Mouse (Mus musculus) gastrocnemius, postnatal 10 days (tissue): ENCODE measurements at regions not wholly inside any gene's neighbourhood (a gene's known extent, or its start where the extent isn't known, plus 50 kb on each side); places are given as distances from the start of the nearest gene placed in this dataset.

Experiments
- DNase-seq: peaks from one replicate; pipeline ENCODE4 v3.0.0; 2021; ENCODE audit warnings: mixed read lengths

DNA sequence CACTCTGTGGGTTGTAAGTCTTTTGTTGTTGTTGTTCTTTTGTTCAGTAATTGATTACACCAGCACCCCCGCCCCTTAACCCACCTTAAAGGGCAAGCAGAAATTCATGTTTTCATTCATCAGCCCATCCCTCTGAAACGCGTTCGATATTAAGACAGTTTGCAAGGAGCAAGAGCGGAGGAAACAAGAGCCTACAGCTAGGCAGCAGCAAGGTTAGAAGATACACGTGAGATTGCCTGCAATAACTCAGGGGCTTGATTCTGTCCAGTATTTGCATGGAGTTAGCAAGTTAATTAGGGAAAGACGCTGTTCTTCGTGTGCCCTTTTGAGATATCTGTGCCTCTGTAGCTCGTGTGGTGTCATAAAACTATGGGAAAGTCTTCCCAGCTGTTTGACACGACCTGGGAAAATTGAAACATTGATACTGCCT, 202.0 kb downstream of the Gm11146 start:
- DNase-seq = no peak

DNA sequence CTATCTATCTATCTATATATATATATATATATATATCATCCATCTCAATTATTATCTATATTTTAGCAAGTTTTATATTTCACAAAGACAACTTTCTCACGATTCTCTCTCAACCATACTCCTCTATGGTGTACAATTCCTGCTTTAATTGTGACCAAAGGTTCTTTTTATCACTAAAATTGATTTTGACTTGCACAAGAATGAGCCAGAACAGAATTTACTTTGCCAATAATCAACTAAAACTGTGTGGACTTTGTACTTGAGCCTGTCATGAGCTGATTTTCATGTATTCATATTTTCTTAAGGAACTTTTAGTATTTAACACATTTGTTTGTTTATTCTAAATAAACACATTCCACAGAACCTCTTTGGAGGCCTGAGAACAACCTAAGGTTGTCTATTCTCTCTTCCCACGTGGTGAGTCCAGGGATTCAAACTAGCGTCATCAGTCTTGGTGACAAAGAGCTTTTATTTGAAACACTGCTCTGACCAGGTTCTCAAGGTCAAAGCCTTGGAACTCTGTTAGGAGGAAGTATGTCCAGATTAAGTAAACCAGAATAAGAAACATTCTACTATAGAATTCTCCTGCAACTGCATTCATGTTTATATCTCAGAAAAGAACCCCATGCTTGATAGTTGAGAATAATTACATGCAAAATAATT, 207.7 kb downstream of the Gm11146 start:
- no peak for DNase-seq

DNA sequence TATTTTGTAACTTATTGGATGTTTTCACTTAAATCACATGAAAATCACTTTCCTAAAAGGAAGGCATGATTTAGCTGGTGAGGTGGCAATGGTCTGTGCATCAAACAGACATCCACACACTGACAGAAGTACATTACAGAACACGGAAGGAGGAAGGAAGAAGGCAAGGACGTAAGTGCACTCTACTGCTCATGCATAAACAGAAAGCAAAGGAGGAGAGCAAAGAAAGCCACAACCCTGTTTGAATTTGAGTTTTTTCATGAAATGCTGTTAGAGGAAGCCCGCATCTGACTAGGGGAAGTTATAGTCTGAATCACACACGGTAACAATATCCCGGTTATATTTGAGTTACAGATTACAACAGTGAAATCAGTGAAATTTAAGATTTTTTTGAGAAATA, 208.4 kb downstream of the Gm11146 start:
- DNase-seq = no peak

DNA sequence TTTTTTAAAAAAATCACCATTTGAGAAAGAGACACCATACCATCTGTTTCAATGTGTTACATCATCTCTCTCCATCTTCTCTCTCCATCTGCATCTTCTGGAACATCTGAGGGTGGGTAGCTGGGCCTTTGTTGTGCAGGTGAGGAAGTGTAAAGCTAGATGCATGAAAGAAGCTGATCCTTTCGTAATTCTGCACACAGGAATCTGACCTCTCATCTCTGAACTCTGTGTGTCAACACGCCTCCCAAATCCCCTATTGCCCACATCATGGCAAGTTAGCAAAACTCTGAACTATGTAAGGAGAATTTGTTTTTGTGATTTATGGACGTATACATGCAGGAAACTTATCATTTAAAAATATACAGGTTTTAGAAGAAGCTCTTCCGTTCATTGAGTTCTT, 209.7 kb downstream of the Gm11146 start:
- no peak for DNase-seq

DNA sequence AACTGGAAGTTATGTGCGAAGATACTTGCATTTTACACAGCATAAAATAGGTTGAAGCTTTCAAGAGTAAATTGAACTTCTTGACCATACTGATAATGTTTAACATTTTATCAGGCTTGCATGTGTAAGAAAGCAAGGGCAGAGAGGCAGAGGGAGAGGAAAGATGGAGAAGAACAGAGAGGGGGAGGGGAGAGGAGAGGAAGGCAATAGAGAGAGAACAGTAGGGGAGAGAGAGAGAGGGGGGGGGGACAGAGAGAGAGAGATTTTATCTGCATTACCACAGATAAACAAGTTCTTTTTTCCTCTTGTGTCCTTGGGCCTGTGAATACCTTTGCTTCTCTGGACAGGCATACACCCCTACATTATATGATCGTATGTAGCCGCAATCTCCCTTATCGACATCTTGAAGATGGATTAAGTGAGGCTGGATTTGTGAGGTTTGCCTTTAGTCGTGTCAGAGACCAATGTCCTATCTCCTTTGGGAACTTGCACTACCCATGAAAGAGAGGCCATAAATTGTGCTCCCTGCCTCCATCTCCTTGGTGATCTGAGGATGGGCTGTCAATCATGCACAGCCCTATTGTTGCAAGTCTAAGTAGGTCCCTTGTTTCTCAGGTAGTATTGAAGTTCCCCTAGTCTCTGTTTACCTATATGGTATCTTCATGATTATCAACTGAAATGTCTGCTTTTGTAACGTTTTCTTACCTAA, 217.7 kb downstream of the Gm11146 start:
- no peak for DNase-seq

DNA sequence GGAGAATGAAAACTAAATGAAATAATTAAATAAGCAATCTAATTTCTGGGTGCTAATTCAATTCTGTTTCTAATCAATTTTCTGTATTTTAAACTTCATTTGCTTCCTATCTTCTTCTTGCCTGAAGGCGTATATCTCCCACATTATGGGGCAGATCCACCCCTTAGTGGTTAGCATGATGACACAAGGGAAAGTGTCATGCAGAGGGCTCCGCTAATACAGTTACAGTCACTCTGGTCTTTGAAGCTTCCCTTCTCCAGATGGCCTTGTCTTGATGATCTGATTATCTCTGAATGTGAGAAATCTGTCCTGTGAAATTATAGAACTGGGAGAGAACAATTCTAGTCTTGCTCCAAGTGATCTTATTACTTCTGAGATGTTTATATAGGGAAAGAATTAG, 219.1 kb downstream of the Gm11146 start:
- no peak for DNase-seq

DNA sequence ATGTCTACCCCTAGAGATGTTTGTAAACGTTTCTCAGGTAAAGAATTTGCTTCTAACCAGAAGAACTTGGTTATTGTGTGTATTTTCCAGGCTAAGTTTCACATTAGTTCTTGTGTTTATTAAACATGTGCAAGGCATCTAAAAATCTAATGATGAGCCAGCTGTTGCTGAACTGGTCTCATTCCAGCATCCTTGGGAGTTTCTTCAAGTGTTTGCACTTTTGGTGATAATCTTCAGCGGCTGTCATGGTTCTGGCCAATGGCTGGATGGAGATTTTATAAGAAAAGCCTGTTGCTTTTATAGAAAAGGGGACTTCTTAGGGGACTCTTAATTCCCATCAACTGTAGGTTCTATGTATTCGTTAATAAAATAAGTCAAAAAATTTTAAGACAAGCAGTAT, 229.1 kb downstream of the Gm11146 start:
- DNase-seq = no peak

DNA sequence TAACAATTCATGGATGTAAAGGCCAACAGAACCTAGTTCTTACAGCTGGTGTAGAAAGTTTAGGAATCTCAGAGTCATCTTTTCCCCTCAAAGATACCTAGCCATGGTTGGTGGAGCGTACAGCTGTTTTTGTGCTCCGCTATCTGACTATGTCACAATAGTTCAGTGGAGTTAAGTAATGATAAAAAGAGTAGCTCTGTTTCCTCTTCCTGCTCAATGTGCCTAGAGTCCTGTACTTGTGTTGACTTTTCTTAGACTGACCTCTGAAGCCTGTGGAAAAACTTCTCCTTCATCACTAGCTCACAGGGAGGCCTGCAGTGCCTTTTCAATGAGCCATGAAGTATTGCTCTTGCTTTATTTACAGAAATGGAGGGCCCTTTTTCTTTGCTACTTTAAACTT, 232.1 kb downstream of the Gm11146 start:
- no peak for DNase-seq

- DNase-seq = no peak
Measured at GRCm38 (mm10) chr16:77365254-77365653, 236.6 kb downstream of the Gm11146 start.

- no peak for DNase-seq
Measured at GRCm38 (mm10) chr16:77364439-77364838, 237.5 kb downstream of the Gm11146 start.

DNA sequence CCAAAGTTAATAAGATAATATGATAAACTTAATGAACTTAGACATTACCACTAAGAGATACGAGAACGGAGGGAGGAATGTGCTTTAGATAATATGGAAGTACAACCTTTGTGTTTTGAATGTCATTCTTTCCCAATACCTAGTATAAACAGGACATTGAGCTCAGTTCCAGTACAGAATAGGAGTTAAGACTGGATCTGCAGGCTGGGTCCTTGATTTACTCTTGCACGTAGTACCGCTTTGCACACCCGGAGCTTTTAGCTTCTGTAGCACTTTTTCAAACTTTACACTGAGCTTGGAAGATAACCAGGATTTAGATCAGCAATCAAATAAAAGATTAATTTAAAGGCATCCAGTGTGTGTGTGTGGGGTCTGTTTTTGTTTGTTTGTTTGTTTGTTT, 242.7 kb downstream of the Gm11146 start:
- no peak for DNase-seq

DNA sequence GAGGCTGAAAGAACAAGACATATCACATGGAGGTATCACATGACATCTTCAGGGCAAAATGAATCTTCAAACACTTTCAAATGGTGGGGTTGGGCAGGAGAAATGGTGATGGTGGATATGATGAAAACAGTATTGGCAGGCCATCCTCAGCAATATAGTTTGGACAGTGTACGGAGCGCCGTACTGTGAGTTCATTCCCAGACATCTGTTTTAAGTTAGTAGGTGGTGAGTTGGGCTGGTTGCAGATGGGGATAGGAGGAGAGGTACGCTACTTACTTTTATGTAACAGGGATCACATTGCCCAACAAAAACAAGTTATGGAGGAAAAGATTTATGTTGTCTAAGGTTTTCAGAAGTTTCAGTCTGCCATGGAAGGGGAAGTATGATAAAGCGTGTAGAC, 246.6 kb downstream of the Gm11146 start:
- DNase-seq = no peak

GRCm38 (mm10) chr16:77354201-77354712, 247.6 kb downstream of the Gm11146 start:
- DNase-seq = no peak

GRCm38 (mm10) chr16:77346128-77346527, 255.8 kb downstream of the Gm11146 start:
- DNase-seq = no peak

- no peak for DNase-seq
Measured at GRCm38 (mm10) chr16:77332285-77332684, 269.6 kb downstream of the Gm11146 start.

DNA sequence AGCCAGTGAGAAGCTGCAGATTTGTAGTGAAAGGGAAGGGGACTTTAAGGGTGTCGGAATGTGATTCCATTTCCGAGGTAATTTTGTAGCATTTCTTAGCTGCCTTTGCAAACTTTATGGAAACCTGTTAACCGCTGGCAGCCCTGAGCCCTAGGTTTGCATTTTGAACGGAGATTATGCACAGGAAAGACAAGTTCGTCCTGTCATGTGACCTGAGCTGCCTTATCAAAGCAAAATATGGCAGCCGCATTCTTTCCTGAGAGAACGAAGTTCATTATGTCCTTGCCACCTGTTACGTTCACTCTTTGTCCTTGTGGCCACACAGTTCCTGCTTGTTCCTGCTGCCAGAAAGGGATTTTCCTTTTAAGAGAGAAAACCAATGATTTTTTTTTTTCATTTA, 270.9 kb downstream of the Gm11146 start:
- DNase-seq = no peak

GRCm38 (mm10) chr16:77329711-77330530, 272.0 kb downstream of the Gm11146 start:
- peak; percentile 19 for DNase-seq

GRCm38 (mm10) chr16:77329160-77329691, 272.7 kb downstream of the Gm11146 start:
- DNase-seq = peak; percentile 61

DNA sequence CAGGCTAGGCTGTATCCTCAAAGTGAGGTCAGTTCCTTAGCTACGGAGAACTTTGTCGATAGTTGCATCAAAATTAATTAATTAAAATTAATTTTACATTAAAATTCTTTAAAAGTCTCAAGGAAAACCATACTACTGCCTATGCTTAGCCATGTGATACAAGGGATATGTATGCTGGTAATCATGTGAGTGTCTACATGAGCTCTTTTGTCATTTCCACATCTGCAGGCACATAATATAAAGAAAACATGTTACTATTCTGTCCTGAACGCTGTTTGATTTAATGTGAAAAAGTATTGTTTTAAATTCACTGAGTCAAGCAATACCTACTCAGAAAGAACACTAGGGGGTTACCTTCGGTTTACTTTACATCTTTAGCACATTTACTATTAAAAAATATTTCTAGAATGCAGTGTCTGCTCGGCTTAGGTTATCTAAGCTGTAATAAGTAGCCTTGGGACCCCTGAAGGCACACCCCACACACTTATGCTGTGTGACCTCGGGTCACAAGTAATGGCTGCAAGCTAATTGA, 273.2 kb downstream of the Gm11146 start:
- DNase-seq = no peak

DNA sequence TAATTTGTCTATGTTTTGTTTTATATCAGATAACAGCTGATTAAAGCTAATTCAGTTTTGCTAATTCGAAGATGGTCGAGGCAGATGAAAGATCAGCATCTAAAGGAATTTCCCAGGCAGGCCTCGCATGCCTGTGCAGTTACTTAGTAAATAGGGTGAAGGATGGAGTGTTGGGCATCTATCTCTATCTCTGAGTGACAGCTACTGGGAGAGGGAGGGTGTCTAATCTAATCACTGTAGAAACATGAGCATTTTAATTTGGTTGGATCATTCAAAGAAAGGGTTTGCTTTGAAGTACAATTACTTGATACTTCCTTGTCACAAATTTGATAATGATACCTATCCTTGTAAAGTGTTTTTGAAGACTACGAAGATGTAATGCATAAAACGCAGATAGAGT, 273.8 kb downstream of the Gm11146 start:
- no peak for DNase-seq

- DNase-seq = no peak
Measured at GRCm38 (mm10) chr16:77322338-77322737, 279.6 kb downstream of the Gm11146 start.

DNA sequence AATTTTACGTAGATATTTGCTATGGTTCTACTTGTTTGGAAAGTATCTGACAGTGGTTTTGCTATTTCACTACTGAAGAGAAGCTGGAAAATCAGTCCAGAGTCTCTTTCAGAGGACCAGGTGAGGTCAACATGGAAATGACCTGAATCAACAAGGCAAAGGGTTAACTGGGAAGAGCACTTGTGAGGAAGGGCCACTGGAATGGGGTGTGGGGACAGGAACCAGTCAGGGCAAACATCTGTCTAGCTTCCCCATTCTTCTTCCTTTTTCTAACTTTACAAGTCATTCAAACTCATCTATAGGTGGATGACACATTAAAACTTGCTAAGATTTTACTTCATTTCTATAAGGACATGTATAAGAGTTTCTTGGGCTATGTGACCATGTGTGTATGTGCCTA, 283.7 kb downstream of the Gm11146 start:
- no peak for DNase-seq

- DNase-seq = no peak
Measured at GRCm38 (mm10) chr16:77315354-77315753, 286.5 kb downstream of the Gm11146 start.
